ENCODE assay signal across 9 mouse cellular contexts in genomic region chr11:59305821-59306215, GRCm38 (mm10). TPM values are rescaled to one million over a fixed set of nuclear protein-coding genes. Genes with fewer than 3 reads are reported as not detected.
DNase-seq lines count a peak whose midpoint lies in the region; ATAC-seq and TF ChIP-seq lines count a peak whose summit lies in the region.
"Had no signal": no experiment of that assay in that cellular context is flagged by ENCODE, and none has a peak within 500 bp of the region (broad histone marks: within the 10 kb centered on the region; RNA-seq: fewer than 3 reads in every experiment).

No protein-coding gene starts in this region.

- WGBS in lung, adult 2 months = 8% methylated on average over 10 of the region's 10 CpGs
- WGBS in hindbrain, postnatal 0 days = 4% methylated on average over 10 of the region's 10 CpGs
- 9% methylated on average over 10 of the region's 10 CpGs for WGBS in stomach, embryonic 14.5 days

- H3K4me2 ChIP-seq in hindbrain, postnatal 0 days (ENCODE audit: low read depth, low read length) = peak overlapping the region; percentile 76
- H3K4me2 ChIP-seq in stomach, embryonic 14.5 days (replicated peaks; ENCODE audit: low read depth, low read length) = peak overlapping the region; percentile 93

- H3K27ac ChIP-seq in hindbrain, postnatal 0 days = no peak overlapping the region
- no peak overlapping the region for H3K27ac ChIP-seq in stomach, embryonic 14.5 days (ENCODE audit: low read length)
- H3K27ac ChIP-seq: liver, embryonic 13.5 days had no signal

- no peaks in the 10 kb centered on the region for H3K36me3 ChIP-seq in hindbrain, postnatal 0 days (ENCODE audit: insufficient read depth, low read length)
- no peaks in the 10 kb centered on the region for H3K36me3 ChIP-seq in stomach, embryonic 14.5 days (ENCODE audit: control insufficient read depth, insufficient read depth, low read length)
- H3K36me3 ChIP-seq: liver, embryonic 13.5 days had no signal

- no peak for TF ChIP-seq POLR2A in lung, adult 2 months (IDR thresholded peaks at IDR 0.05; ENCODE audit: borderline replicate concordance, extremely low read depth, low read depth, low read length)

- H3K27me3 ChIP-seq in hindbrain, postnatal 0 days (ENCODE audit: insufficient read depth, low read length) = peaks cover 16% of the 10 kb centered on the region; the same call in 1 of the 2 replicates
- 0 out of 2 replicates have a peak, but pooled peaks cover 11% of the 10 kb centered on the region for H3K27me3 ChIP-seq in stomach, embryonic 14.5 days (ENCODE audit: control insufficient read depth, insufficient read depth, low read length)

- H3K9ac ChIP-seq in hindbrain, postnatal 0 days (replicated peaks; ENCODE audit: low read length) = no peak overlapping the region
- H3K9ac ChIP-seq in stomach, embryonic 14.5 days (replicated peaks; ENCODE audit: low read depth, low read length) = peak overlapping the region; percentile 65; the same call in 1 of the 2 replicates
- H3K9ac ChIP-seq: liver, embryonic 13.5 days had no signal

- no peak overlapping the region for H3K4me3 ChIP-seq in lung, adult 2 months (replicated peaks; ENCODE audit: extremely low read depth, low read depth, low read length)
- H3K4me3 ChIP-seq in hindbrain, postnatal 0 days (ENCODE audit: low read length) = no peak overlapping the region; the same call in 1 of the 2 replicates
- H3K4me3 ChIP-seq in stomach, embryonic 14.5 days (ENCODE audit: low read depth, low read length) = peak overlapping the region; percentile 56

- peaks cover 4% of the 10 kb centered on the region for H3K4me1 ChIP-seq in lung, adult 2 months (ENCODE audit: control insufficient read depth, insufficient read depth, low read length)
- peaks cover 4% of the 10 kb centered on the region; the same call in 1 of the 2 replicates for H3K4me1 ChIP-seq in hindbrain, postnatal 0 days (ENCODE audit: insufficient read depth, low read length)
- H3K4me1 ChIP-seq in stomach, embryonic 14.5 days (ENCODE audit: control insufficient read depth, insufficient read depth, low read length) = peaks cover 32% of the 10 kb centered on the region; the same call in 1 of the 2 replicates

- peak; percentile 37 for DNase-seq in embryo, embryonic 9.5 days (ENCODE audit: extremely low spot score)
- DNase-seq in embryo, embryonic 11 days = no peak
- peak; percentile 49 for DNase-seq in lung, postnatal 10 days
- DNase-seq in lung, adult 2 months = no peak
- no peak for DNase-seq in hindbrain, postnatal 0 days (ENCODE audit: low spot score)
- DNase-seq in kidney, adult 18-20 months = no peak
- DNase-seq: liver, embryonic 13.5 days had no signal

- no peak for ATAC-seq in hindbrain, postnatal 0 days
- no peak for ATAC-seq in stomach, embryonic 14.5 days (ENCODE audit: insufficient number of reproducible peaks, insufficient read depth, low FRiP score, low read depth)
- no peak for ATAC-seq in monocyte, adult 5-6 weeks (replicated peaks; ENCODE audit: insufficient number of reproducible peaks, low FRiP score, low TSS enrichment, poor library complexity, severe bottlenecking)

- H3K9me3 ChIP-seq in hindbrain, postnatal 0 days (ENCODE audit: low read length) = no peaks in the 10 kb centered on the region
- H3K9me3 ChIP-seq in stomach, embryonic 14.5 days (ENCODE audit: control insufficient read depth, low read depth, low read length) = no peaks in the 10 kb centered on the region
- H3K9me3 ChIP-seq: liver, embryonic 13.5 days had no signal

- TF ChIP-seq CTCF in lung, adult 2 months (IDR thresholded peaks at IDR 0.05; ENCODE audit: insufficient read depth, low read length) = no peak
- no peak for TF ChIP-seq CTCF in hindbrain, postnatal 0 days (IDR thresholded peaks at IDR 0.05; ENCODE audit: low read depth)

RNA-seq across cellular contexts. Expression of gene Wnt9a, which starts 0.9 kb away (rescaled TPM):
- polyA plus RNA-seq in lung, adult 2 months (2012; rRNA removed) = 6.9 and 7.8 TPM in 2 replicates
- 2.8 and 4.5 TPM in 2 replicates for total RNA-seq in hindbrain, postnatal 0 days (2014; rRNA removed)
- 2.1 and 2.3 TPM in 2 replicates for polyA plus RNA-seq in hindbrain, postnatal 0 days (2015; fragmentation: Nextera tagmentation; extraction: Ambion mirVana)
- 2.3 and 3.1 TPM in 2 replicates for polyA plus RNA-seq in stomach, embryonic 14.5 days (2014; fragmentation: Nextera tagmentation; extraction: Ambion mirVana)
- total RNA-seq in monocyte, adult 5-6 weeks (2017) = 0.10 TPM in 1 of 3 replicates, not detected in the others

RNA-seq across cellular contexts. Expression of gene Wnt3a, which starts 15.3 kb away (rescaled TPM):
- polyA plus RNA-seq in lung, adult 2 months (2012; rRNA removed) = 9.4 and 15.4 TPM in 2 replicates
- 0.61 and 0.68 TPM in 2 replicates for total RNA-seq in hindbrain, postnatal 0 days (2014; rRNA removed)
- 0.31 and 0.44 TPM in 2 replicates for polyA plus RNA-seq in hindbrain, postnatal 0 days (2015; fragmentation: Nextera tagmentation; extraction: Ambion mirVana)
- not detected in 2 replicates for polyA plus RNA-seq in stomach, embryonic 14.5 days (2014; fragmentation: Nextera tagmentation; extraction: Ambion mirVana)
- total RNA-seq in monocyte, adult 5-6 weeks (2017) = not detected in 3 replicates
- polyA plus RNA-seq: liver, embryonic 13.5 days had no signal

Comparison
In these comparisons a context has a peak if more than half of its experiments do, and no peak if none do; other contexts are left out.
1. DNase-seq: peak in embryo, embryonic 9.5 days (single experiment) and lung, postnatal 10 days (single experiment); none in embryo, embryonic 11 days (single experiment), lung, adult 2 months (single experiment), hindbrain, postnatal 0 days (single experiment) and kidney, adult 18-20 months (single experiment).